Mouse (Mus musculus) hindbrain, embryonic 14.5 days (tissue): ENCODE data around the gene Ifnk. TPM values are rescaled to one million over a fixed set of nuclear protein-coding genes. Genes with fewer than 3 reads are reported as not detected.

ENCODE experiments used
- ATAC-seq: fragments of 200-750 bp; cut with Nextera tagmentation; 2 replicates; pipeline ENCODE4 v1.8.0; 2017; ENCODE audit warnings: moderate number of reproducible peaks, mild to moderate bottlenecking, moderate TSS enrichment, moderate library complexity; ENCODE audit not compliant: low FRiP score
- DNase-seq: peaks from one replicate; pipeline ENCODE4 v3.0.0-alpha.2; 2015; ENCODE audit warnings: low spot score
- H3K27ac ChIP-seq: fragments of 300-500 bp; sonication (generic); 2 replicates; pipeline ENCODE4 v1.5.1; 2014; ENCODE audit warnings: mild to moderate bottlenecking, moderate library complexity
- H3K27me3 ChIP-seq: fragments of 300-500 bp; sonication (generic); 2 replicates; pipeline ENCODE4 v1.6.1; 2014; ENCODE audit warnings: mild to moderate bottlenecking, low read length, mixed read lengths; ENCODE audit not compliant: control insufficient read depth, insufficient read depth
- H3K36me3 ChIP-seq: fragments of 300-500 bp; sonication (generic); replicated peaks from 2 replicates; pipeline ENCODE4 v1.6.1; 2014; ENCODE audit not compliant: control insufficient read depth, insufficient read depth
- H3K4me1 ChIP-seq: fragments of 300-500 bp; sonication (generic); replicated peaks from 2 replicates; pipeline ENCODE4 v1.6.1; 2014; ENCODE audit warnings: antibody characterized with exemption, low read length, mixed read lengths; ENCODE audit not compliant: control insufficient read depth, insufficient read depth
- H3K4me2 ChIP-seq: fragments of 300-500 bp; sonication (generic); replicated peaks from 2 replicates; pipeline ENCODE4 v1.6.1; 2014; ENCODE audit warnings: mild to moderate bottlenecking, moderate library complexity
- H3K4me3 ChIP-seq: fragments of 300-500 bp; sonication (generic); replicated peaks from 2 replicates; pipeline ENCODE4 v1.5.1; 2014; ENCODE audit warnings: mild to moderate bottlenecking, low read length
- H3K9ac ChIP-seq: fragments of 300-500 bp; sonication (generic); 2 replicates; pipeline ENCODE4 v1.6.1; 2014
- H3K9me3 ChIP-seq: fragments of 300-500 bp; sonication (generic); 2 replicates; pipeline ENCODE4 v1.6.1; 2016; ENCODE audit warnings: low read length; ENCODE audit not compliant: control insufficient read depth
- WGBS: fragments of 180-500 bp; shearing (Covaris S2); extraction: QIAGEN DNeasy Blood & Tissue Kit; methylation state at CpG from one replicate; pipeline ENCODE4 v1.1.7; 2014; 5-methylcytosine and 5-hydroxymethylcytosine counted together
- polyA plus RNA-seq: library from polyadenylated mRNA; unstranded; fragments of >200 nt; fragmentation: Nextera tagmentation; extraction: Ambion mirVana; gene quantifications from 2 replicates; pipeline ENCODE4 v1.2.1, GENCODE M21; 2014

Ifnk gene
- polyA plus RNA-seq, 1 experiment from 2014 or later, result 0.25 TPM

DNA sequence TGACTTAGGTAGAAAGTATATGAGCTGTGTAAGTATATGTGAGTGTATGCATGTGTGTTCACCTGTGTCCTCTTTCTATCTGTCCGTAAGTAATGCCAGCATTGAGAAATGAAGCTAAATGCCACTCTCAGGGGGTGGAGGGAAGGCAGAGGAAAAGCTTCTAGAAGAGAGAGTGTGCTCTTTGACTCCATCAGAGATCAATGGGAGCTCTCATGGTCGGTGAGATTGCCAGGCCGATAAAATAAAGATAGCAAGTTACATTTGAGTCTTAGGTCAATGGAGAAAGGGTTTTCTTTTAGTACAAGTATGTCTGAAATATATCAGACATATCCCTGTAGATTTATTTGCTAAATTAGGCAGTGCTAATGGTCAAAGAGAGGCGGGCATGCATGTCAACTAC is 3.5 kb upstream of the Ifnk start:
- Histone ChIP-seq H3K4me3 (no peak overlapping the region), H3K4me2 (no peak overlapping the region), H3K36me3 (no peaks in the 10 kb centered on the region), H3K9ac (no peak overlapping the region), H3K4me1 (no peaks in the 10 kb centered on the region), H3K9me3 (no peaks in the 10 kb centered on the region), H3K27ac (no peak overlapping the region), H3K27me3 (no peaks in the 10 kb centered on the region)
- DNase-seq (no peak), ATAC-seq (no peak)
- 91% methylated on average over 4 of the region's 4 CpGs for WGBS

DNA sequence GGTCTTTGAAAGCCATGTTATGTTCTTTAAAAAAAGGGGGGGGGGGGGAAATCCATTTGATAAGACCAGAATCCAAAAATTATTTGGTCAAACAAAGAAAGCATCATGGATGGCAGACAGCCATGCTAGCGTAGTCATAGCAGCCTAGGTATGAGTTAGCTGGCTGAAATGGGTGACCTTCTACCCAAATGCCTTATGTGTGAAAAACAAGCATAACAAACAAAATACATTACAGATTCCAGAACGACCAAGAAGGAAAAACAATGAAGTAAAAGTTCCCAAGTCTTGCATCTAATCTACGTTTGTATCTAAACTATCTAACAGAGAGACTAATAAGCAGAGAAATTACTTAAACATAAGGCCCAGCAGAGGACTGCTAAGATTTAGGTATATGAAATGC is 1.1 kb upstream of the Ifnk start:
- ATAC-seq (no peak), DNase-seq (no peak)
- no peaks in the 10 kb centered on the region for H3K36me3 ChIP-seq
- no peak overlapping the region for H3K27ac ChIP-seq
- H3K9ac ChIP-seq, result no peak overlapping the region
- no peak overlapping the region for H3K4me2 ChIP-seq
- H3K9me3 ChIP-seq, result no peaks in the 10 kb centered on the region
- no peaks in the 10 kb centered on the region for H3K4me1 ChIP-seq
- H3K4me3 ChIP-seq, result no peak overlapping the region
- 87% methylated on average over 3 of the region's 3 CpGs for WGBS
- 0 out of 2 replicates have a peak, but pooled peaks cover 3% of the 10 kb centered on the region for H3K27me3 ChIP-seq

DNA sequence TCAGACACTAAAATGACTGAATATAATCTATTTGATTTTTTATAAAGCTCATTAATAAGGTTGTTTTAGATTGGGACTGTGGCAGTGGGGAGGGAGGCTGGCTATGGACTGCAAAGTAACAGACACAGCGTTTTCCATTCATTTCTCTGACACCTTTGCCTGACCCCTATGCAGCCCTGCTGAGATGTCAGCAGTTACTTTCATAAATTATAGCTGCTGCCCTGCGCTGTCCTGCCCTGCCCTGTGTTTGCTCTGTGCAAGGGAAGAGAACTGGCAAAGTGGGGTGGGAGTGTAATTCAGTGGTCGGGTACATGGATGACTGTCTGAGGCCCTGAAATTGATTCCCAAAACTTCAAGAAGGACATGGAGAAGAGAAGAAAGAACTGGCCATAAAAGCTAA is 2.2 kb downstream of the Ifnk start:
- DNase-seq (no peak), ATAC-seq (no peak)
- H3K4me2 ChIP-seq, result no peak overlapping the region
- no peak overlapping the region for H3K4me3 ChIP-seq
- H3K9ac ChIP-seq, result no peak overlapping the region
- no peaks in the 10 kb centered on the region for H3K36me3 ChIP-seq
- 23% methylated on average over 3 of the region's 3 CpGs for WGBS
- H3K27ac ChIP-seq, result no peak overlapping the region
- peaks cover 14% of the 10 kb centered on the region; the same call in 1 of the 2 replicates for H3K27me3 ChIP-seq
- H3K4me1 ChIP-seq, result peaks cover 6% of the 10 kb centered on the region; the same call in 1 of the 2 replicates
- H3K9me3 ChIP-seq, result no peaks in the 10 kb centered on the region

DNA sequence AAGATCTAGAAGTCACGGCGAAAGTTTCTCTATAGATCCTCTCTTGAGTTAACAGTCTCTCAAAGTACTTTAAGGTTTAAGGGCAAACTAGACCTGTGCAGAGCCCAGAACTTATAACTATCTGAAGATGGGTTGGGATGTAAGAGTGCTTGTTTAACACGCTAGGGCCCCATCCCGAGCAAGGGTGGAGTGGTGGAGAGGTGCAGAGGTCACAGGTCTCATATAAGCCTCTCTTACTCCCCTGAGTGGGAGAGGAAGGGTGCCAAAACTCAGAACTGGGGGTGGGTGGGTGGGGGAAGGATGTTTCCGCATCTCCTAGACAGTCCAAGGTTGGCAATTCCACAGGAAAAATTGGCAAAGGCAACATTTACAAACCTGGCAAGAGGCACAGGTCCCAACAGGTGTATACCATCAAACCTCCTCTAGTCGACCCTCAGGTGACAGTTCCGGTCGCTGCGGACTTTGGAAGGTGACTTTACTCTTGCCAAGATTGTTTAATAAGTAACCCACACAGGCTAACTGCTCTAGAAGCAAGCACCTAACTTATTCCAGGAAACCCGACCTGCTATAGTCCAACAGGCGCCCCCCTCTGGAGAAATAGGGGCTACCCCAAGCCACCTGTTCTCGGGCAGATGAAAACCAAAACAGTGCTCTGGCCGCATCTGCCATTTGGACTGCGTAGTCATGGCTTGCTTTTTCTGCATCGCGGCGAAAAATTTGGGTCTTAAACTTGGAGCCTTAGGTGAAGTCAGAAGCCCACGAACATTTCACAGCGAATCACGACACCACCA is 3.5 kb downstream of the Ifnk start:
- Histone ChIP-seq H3K4me1 (peaks cover 6% of the 10 kb centered on the region; the same call in 1 of the 2 replicates), H3K36me3 (no peaks in the 10 kb centered on the region), H3K4me2 (peak overlapping the region; percentile 99), H3K27ac (no peak overlapping the region), H3K9me3 (no peaks in the 10 kb centered on the region), H3K27me3 (peaks cover 14% of the 10 kb centered on the region; the same call in 1 of the 2 replicates), H3K4me3 (peak overlapping the region; percentile 54), H3K9ac (no peak overlapping the region)
- 21% methylated on average over 20 of the region's 20 CpGs for WGBS
- no peak for ATAC-seq
- no peak for DNase-seq

DNA sequence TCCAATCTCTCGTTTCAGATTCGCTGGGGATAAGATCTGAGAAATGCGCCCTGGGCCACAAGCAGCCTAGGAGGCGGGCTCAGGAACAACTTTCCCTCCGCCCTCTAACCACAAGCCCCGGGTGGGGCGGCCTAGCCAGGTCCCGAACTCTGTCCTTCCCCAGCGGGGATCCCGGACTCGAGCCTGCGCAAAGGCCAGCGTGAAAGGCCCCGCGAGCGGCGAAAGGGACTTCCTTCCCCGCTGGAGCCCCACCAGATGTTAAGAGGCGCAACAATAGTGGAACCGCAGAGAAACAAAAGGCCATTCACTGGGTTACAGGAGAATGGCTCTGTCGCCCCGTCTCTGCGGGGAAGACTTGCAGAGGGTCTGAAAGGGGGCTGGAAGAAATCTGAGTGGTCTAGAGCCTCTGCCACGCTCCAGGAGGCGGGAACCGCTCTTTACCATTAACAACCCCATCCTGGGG is 4.3 kb downstream of the Ifnk start:
- peak overlapping the region; percentile 99 for H3K4me2 ChIP-seq
- ATAC-seq (peak; percentile 63), DNase-seq (no peak)
- no peaks in the 10 kb centered on the region for H3K9me3 ChIP-seq
- peaks cover 6% of the 10 kb centered on the region; the same call in 1 of the 2 replicates for H3K4me1 ChIP-seq
- WGBS, result under 1% methylated on average over 26 of the region's 26 CpGs
- H3K27me3 ChIP-seq, result peaks cover 14% of the 10 kb centered on the region; the same call in 1 of the 2 replicates
- H3K36me3 ChIP-seq, result no peaks in the 10 kb centered on the region
- H3K9ac ChIP-seq, result peak overlapping the region; percentile 43
- H3K4me3 ChIP-seq, result peak overlapping the region; percentile 54
- no peak overlapping the region; the same call in 1 of the 2 replicates for H3K27ac ChIP-seq

DNA sequence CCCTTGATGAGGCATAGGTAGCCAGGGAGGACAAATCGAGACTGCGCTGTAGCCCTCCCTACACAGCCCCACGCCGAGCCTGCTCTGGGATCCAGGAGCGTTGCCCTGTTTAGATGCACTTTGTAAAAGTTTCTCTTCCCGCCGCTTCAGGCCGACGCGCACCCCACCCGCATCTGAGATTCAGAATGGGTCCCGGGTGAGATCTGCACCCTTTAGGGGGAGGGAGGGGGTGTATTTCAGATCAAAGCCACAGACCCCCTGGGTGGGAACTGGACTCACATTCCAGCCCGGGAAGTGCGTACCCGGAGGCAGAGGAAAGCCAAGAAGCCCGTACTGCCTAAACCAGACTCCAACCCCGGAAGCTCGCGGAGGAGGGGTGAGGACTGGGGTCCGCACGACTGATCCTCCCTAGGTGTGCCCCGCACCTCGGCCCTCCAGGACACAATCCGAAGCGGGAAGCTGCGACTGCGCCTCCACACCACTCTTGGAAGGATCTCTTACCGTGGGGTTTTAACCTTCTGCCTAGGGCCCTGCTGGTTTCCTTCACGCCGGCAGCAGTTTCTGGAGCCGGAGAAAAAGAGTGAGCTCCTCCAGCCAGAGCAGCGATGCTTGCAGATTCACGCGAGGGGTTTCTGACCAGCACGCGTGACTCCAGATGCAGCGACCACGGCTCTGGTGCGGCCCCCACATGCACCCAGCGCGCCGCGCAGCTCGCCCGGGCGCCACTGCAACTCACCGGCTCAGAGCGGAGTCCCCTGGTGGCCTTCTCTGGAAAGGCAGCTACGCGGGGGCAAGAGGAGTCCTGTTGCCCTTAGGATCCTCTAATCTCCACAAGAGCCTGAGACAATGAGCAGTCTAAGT is 5.1 kb downstream of the Ifnk start, which contains the start of gene Mob3b:
Gene Mob3b (minus strand): TSS at position 734 of the 861 bp plus-strand sequence.
- DNase-seq (peak; percentile 82), ATAC-seq (peak; percentile 85)
- H3K4me3 ChIP-seq, result peak within 1 kb of the TSS; percentile 54
- H3K27me3 ChIP-seq, result peaks cover 14% of the 10 kb centered on the region; the same call in 1 of the 2 replicates
- H3K4me1 ChIP-seq, result peaks cover 6% of the 10 kb centered on the region; the same call in 1 of the 2 replicates
- H3K36me3 ChIP-seq, result no peaks in the 10 kb centered on the region
- H3K9me3 ChIP-seq, result no peaks in the 10 kb centered on the region
- 1% methylated on average over 50 of the region's 50 CpGs for WGBS
- H3K9ac ChIP-seq, result peak within 1 kb of the TSS; percentile 67
- H3K4me2 ChIP-seq, result peak within 1 kb of the TSS; percentile 99
- peak within 1 kb of the TSS; percentile 38 for H3K27ac ChIP-seq

DNA sequence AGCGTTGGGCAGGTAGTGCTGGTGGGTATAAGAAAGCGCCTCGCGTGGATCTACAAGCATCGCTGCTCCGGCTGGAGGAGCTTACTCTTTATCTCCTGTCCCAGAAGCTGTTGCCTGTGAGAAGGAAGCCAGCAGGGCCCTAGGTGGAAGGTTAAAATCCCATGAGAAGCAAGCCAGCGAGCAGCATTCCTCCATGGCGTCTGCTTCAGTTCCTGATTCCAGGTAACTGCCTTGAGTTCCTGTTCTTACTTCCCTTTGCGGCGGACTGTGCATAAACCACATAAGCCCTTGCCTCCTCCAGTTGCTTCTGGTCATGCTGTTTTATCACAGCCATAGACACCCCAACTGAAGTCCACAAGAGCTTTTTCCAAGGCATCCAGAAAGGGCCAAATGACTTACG is 6.0 kb downstream of the Ifnk start:
- Histone ChIP-seq H3K36me3 (no peaks in the 10 kb centered on the region), H3K4me2 (no peak overlapping the region; the same call in 1 of the 2 replicates), H3K9me3 (no peaks in the 10 kb centered on the region), H3K4me3 (no peak overlapping the region), H3K9ac (no peak overlapping the region), H3K4me1 (peaks cover 6% of the 10 kb centered on the region; the same call in 1 of the 2 replicates), H3K27me3 (peaks cover 14% of the 10 kb centered on the region; the same call in 1 of the 2 replicates), H3K27ac (no peak overlapping the region)
- 68% methylated on average over 11 of the region's 11 CpGs for WGBS
- ATAC-seq, result no peak
- DNase-seq, result no peak

DNA sequence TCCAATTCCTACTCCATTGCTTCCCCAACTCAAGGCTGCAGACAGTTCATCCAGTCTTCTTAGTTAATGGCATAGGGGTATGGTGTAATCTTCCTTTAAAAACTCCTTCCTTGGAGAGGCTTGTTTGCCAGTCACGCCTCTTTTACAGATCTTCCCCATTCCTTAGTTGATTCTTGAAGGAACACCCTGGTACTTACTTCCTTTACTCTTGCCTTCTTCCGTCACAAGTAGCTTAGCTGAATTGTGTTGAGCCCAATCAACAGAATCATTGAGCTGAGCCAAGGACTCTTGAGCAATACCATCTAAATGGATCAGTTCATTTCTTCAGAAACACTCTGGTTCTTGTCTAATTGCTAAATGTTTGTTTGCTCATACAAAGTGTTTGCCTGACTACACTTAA is 13.4 kb downstream of the Ifnk start:
- H3K9ac ChIP-seq, result no peak overlapping the region

DNA sequence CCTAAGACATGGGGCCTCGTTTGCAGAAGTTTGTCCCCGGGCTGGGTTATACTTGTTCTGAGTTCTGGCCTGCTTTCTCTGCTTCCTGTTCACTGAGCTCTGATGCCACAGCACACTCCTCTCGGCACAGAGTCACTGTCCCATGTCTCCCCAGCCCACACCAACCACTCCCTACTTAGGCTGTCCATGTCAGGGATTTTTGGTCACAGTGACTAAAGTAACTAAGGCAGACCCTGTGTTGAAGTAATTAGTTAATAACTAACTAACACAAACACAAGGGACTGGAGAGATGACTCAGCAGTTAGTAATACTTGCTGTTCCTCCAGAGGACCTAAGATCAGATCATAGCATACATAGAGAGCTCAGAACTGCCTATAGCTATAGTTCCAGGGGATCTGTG is 14.1 kb downstream of the Ifnk start:
- Histone ChIP-seq H3K9ac (no peak overlapping the region), H3K4me2 (no peak overlapping the region), H3K27ac (no peak overlapping the region), H3K27me3 (no peaks in the 10 kb centered on the region), H3K4me3 (no peak overlapping the region), H3K36me3 (no peaks in the 10 kb centered on the region), H3K4me1 (0 out of 2 replicates have a peak, but pooled peaks cover 2% of the 10 kb centered on the region), H3K9me3 (no peaks in the 10 kb centered on the region)
- no peak for ATAC-seq
- no peak for DNase-seq
- WGBS, result 74% methylated on average over 3 of the region's 3 CpGs

More for the DNA sequence above, 13.4 kb downstream of the Ifnk start:
- no peak overlapping the region for H3K4me2 ChIP-seq
- no peaks in the 10 kb centered on the region for H3K27me3 ChIP-seq
- no peak overlapping the region for H3K27ac ChIP-seq
- 0 out of 2 replicates have a peak, but pooled peaks cover 2% of the 10 kb centered on the region for H3K4me1 ChIP-seq
- H3K36me3 ChIP-seq, result no peaks in the 10 kb centered on the region
- no peak overlapping the region for H3K4me3 ChIP-seq
- WGBS, result 89% methylated on average over 2 of the region's 2 CpGs
- ATAC-seq (no peak), DNase-seq (no peak)
- H3K9me3 ChIP-seq, result no peaks in the 10 kb centered on the region
